Mouse (Mus musculus) hindbrain, embryonic 10.5 days (tissue): ENCODE results near the gene Mchr1. TPM values are rescaled to one million over a fixed set of nuclear protein-coding genes. Genes with fewer than 3 reads are reported as not detected.

Experiments
- polyA plus RNA-seq: library from polyadenylated mRNA; unstranded; fragments of >200 nt; fragmentation: Nextera tagmentation; extraction: Ambion mirVana; gene quantifications from 2 replicates; pipeline ENCODE4 v1.2.1, GENCODE M21; 2016

Gene Mchr1
- polyA plus RNA-seq, 1 experiment from 2014 or later, result 0.22 TPM

Other genes with a start within 250 kb of the Mchr1 start
- 25.4 and 31.3 TPM in 2 replicates for gene Mrtfa, start 44.7 kb upstream of the Mchr1 start, polyA plus RNA-seq
- 87.1 and 93.7 TPM in 2 replicates for gene Slc25a17, start 125.3 kb downstream of the Mchr1 start, polyA plus RNA-seq
- 172 and 202 TPM in 2 replicates for gene St13, start 164.6 kb downstream of the Mchr1 start, polyA plus RNA-seq
- 10.6 and 11.6 TPM in 2 replicates for gene Xpnpep3, start 164.6 kb downstream of the Mchr1 start, polyA plus RNA-seq
- gene Dnajb7, start 172.8 kb downstream of the Mchr1 start, polyA plus RNA-seq, result 2.3 and 2.8 TPM in 2 replicates
- 622 and 639 TPM in 2 replicates for gene Rbx1, start 230.8 kb downstream of the Mchr1 start, polyA plus RNA-seq